Mouse (Mus musculus) cerebellum, adult 11 months (tissue): Measurements from ENCODE around the gene Ndrg3.

Experiments
- DNase-seq: peaks from one replicate; pipeline ENCODE4 v3.0.0; 2022

Gene Ndrg3

DNA sequence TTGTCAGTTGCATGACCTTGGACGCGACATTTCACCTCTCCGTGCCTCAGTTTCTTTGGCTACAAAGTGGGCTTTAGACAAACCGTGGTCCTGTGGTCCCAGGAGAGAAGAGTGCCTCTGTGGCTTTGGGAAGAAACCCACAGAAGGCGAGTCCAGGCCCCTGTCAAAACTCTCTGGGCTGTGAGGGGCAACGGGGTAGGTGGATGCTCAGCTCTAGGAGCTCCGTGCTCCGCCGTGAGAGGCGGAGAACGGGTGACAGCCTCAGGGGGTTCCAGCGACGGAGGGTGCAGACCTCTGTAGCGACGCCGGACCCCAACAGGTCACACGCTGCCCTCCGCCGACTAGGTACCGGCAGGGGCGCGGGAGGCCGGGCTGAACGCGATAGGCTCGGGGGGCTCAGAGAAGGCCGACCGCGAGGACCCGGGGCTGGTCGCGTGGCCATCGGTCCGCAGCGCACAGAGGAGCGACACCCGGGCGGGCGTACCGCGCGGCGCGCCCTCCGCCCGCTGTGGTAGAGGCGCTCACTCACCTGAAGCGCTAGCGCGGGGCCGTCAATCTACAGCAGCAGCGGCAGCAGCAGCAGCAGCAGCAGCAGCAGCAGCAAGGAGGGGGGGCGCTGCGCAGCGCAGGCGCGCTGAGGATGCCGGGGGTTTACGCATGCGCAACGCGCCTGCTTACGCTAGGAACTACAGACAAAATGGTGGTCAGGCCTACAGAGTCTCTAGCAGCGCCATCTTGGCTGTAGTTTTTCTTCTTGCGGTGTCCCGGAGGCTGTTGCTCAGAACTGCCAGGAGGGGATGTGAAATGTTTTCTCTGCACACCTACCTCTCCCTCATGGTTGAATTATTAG is at the start of gene Ndrg3:
Gene Ndrg3, minus strand, starts transcription at position 587 of the 850 bp plus-strand sequence.
- peak; percentile 96 for DNase-seq

DNA sequence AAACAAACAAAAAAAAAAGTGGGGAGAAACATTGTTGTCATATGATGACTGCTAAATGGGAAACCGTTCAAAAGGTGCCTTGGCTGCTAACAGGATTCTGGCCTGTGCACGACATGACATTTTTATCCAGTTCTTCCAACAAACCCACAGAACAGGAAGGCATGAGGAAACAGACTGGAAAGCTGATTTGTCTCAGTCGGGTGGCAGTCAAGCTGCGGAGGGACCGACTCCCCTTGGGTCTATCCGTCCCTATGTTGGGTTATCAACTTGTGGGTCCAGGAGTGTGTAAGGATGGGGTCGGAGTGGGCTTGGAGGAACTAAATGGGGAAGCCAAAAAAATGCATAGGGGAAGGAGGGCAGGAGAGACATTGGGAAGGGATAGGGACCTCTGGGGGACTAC is 49.6 kb upstream of the Ndrg3 start:
- DNase-seq: no peak

DNA sequence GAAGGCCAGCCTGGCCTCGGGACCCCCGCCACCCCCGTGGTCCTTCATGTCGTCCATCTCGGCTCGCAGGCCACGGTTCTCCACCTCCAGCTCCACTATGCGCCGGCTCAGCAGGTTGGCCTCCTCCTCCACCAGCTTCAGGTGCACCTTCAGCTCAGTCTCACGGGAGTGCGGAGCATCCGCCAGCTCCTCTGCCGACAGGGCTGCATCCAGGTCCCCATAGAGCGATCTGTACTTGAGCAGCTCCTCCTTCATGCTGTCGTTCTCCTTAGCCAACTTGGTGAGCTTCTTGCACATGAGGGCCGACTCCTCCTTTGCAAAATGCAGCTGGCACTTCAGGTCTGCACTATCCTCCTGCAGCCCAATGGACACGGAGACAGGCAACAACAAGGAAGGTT is 48.8 kb upstream of the Ndrg3 start:
- no peak for DNase-seq

DNA sequence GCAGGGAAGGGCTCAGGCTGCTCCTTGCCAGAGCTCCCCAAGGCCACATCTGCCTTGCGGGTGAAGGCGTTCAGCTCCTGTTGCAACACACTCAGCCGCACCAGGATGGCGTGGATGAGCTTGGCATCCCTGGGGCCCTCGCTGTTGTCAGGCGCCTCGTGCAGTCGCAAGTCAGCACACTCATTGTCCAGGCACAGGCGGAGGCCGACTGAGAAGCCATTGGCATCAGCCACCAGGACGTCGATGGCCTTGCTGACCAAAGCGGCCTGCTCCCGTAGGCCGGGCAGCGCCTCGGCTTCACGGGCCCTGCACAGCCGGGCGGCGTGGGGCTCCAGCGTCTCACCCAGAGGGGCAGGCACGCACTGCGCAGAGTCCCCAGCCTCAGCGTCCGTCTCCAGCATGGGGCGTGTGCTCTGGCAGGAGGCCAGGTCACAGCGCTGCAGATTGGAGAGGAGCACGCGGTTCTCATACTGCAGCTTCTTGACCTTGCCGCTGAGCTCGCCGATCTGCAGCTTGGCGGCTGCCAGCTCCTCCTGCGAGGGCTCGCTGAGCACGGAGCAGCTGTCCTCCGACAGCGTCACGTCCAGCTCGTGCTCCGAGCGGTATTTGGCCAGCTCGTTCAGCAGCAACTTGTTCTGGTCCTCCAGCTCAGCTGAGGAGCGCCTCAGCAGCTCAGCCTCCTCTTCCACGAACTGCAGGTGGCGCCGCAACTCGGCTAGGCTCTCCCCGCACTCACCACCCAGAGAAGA is 48.2 kb upstream of the Ndrg3 start:
- no peak for DNase-seq

DNA sequence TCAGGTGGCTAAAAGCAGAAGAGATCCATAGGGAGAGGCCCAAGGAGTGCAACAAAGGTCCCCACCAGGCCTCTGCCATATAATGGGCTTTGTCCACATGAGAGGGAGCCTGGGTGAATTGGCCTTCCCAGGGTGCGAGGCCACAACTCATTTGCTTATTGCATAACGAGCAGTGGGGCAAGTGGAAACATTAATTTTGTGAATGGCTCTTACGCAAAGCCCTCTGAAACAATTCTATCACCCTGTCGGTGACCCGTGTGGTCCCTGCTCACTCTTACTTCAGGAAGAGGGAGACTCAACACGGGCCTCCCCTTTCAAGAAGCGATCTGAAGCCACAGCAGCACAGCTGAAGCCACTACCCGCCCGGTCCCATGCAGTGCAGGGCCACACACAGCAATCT is 45.4 kb upstream of the Ndrg3 start:
- no peak for DNase-seq

DNA sequence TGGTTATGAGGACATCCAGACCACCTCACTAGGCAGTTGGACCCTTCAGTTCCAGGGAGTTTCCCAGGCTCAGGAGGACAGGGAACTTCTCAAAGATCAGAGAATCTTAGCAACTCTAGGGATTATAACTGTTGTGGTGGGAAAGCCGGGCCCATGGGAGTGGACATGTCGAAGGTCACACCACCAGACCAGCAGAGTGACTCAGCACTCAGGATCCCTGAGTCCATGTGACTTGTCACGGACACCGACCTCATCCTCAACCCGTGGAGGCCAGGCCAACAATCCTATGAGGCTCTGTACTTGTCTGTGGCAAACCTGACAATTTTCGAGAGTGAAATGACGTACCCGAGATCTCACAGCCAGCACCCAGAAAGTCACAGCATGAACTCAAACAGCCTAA is 44.5 kb upstream of the Ndrg3 start:
- no peak for DNase-seq

DNA sequence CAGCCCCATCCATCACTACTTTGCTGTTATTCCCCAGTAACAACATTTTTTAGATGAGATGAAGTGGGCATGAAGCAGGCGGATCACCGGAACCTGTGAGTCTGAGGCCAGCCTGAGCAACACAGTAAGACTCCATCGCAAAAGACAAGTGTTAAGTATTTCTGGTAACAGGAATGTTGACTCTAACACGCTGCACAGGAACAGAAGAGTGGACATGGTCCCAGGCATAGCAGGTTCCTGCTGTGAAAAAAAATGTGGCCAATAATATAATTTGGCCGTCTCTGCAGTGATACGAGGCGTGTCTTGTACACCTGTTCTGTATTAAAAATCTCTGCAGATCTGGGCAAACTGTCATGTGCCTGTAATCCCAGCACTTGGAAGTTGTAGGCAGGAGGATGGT is 43.5 kb upstream of the Ndrg3 start:
- peak; percentile 75 for DNase-seq

DNA sequence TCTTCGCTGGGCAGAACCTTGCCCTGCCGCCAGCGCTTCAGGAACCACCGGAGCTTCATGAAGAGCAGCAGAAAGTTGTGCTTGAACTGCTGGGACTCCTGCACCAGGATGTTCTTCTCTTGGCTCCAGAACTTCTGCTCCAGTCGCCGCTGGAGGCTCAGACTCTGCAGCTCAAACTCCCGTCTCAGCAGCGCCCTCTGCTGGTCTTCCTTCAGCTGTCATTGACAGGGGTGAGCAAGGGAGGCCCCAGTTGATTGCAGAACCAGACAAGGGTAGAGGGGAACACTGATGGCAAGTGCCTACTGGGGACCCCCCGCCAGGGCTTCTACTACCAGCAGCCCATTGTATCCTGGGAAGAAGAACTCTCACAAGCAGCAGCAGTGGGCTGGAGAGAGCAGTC is 38.9 kb upstream of the Ndrg3 start:
- peak; percentile 83 for DNase-seq

DNA sequence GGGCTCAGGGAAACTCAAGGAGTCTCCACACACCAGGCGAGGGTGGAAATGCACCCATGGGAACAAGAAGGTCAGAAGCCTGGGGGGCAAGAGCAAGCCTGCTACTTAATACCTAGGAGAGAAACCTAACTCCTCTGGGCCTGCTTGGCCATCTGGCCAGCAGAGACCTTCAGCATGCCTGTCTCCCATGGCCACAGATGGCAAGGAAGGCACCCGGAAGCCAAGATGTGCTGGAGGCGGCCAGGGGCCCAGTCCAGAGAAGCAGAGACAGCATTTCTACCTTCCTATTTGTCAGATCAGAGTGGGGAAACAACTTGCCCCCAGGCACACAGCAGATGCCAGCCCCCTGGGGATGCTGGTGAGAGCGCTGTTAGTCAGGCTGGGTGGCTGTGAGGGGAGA is 36.4 kb upstream of the Ndrg3 start:
- DNase-seq: no peak

DNA sequence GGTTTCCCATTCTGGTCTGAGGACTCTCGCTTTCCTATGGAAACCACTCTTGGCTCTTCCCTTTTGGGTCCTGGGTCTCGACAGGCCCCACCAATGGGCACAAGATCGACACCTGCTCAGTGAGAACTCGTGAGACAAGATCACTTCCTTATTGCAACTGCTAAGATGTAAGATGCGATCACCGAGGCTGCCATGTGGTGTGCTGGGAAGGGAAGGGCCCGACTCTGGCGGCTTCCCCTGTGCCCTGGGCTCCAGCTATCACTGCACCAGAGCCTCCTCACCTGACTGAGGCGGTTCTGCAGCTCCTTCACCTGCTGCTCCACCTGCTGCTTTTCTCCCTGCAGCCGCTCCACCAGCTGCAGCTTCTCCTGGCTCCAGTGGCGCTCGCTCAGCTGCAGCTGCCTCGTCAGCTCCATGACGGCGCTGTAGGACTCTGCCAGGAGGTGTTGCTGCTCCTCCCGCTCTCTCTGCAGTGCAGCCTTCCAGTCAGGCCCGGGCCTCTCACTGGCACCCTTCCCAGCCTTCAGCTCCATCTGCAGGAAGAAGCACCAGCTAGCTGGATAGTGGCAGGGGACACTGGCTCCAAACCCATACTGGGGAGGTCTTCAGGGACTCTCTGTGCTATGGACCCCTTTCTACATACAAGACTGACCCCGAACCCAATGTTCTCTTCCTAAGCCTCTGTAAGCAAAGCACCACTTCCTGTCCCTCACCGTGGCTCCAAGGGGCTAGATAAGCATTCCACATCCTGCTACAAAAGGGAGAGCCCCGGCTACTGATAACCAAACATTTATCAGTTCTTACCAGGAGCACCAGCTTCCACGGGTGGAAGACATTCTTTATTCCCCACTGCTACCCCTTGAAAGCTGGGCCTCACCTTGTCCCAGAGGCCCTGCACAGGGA is 35.5 kb upstream of the Ndrg3 start:
- DNase-seq: peak; percentile 83

DNA sequence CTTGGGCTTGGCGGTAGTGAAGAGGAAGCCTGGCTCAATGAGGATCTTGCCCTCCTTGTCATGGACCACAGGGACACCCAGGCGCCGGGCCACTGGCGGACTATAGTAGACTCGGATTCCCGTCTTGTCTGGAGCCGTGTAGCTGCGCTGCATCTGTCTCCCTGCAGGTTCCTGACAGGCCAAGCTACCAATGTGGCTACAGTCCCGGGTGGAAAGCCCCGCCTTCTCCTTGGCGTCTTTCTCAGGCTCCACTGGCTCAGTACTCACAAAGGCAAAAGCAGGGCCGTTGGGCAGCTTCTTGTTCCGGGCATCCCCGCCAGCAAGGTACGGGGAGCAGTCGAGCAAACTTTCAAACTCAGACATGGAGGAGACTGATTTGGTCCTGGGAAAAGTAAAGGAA is 29.3 kb upstream of the Ndrg3 start:
- DNase-seq: no peak

DNA sequence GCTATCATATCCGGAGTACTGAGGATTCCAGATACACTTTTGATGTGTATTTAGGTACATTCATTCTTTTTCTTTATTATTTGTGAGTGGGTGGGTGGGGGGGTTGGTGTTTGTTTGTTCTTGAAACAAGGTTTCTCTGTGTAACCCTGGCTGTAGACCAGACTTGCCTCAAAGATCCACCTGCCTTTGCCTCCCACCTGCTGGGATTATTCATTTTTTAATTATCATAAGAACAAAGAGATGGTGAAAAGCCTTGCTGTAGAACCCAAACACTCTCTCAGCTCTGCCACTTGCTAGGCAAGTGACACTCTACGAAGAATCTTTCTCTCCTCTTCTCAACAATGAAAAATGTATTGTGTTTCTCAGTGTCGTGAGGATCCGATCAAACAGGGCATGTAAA is 27.4 kb upstream of the Ndrg3 start:
- DNase-seq: no peak

DNA sequence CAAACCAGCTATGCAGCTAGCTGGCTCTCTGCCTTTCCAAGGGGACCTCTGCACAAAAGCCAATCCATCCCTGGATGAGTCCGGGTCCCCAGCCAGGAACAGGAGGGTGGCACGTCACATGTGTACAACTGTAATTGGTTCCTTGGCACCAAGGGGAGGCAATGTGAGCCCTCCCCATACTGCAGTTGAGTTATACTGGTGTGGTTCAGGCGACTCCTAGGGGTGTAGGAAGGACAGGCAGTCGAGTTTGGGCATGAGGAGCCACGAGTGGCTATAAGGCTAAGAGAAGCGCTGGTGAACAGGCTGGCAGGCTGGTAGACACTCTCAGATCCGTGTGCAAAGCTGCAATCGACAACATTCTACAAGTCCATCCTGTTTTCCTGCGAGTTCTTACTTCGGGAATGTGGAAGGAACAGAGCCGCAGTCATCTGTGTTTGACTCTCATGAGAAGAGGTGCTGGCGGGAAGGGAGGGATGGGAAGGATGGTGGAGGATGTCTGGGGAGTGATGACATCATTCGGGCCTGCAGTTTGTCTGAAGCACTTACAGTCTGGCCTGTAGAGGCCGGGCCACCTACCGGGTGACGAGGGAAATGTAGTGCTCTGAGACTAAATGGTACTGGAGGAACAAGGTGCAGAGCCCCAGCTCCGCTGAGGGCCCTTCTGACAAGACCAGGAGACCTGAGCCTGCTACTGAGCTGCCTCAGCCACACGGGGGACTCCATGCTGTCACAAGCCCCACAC is 24.8 kb upstream of the Ndrg3 start:
- no peak for DNase-seq

DNA sequence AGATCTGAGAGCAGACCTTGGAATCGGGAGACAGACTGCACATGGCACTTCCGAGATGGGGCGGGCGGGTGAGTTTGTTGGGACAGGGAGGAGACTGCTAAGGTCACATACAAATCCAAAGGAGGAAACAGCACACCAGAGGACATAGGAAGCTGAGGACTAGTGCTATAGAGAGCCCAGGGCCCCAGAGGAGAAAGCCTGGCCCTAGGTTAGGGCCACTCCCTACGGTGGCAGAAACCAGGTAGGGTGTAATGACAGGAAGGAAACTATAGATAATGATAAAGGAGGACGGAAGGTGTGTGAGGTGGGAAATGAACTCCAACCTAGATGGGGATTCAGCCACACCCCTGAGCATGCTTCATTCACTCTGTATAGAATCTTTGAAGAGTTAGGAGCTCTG is 20.5 kb upstream of the Ndrg3 start:
- no peak for DNase-seq

DNA sequence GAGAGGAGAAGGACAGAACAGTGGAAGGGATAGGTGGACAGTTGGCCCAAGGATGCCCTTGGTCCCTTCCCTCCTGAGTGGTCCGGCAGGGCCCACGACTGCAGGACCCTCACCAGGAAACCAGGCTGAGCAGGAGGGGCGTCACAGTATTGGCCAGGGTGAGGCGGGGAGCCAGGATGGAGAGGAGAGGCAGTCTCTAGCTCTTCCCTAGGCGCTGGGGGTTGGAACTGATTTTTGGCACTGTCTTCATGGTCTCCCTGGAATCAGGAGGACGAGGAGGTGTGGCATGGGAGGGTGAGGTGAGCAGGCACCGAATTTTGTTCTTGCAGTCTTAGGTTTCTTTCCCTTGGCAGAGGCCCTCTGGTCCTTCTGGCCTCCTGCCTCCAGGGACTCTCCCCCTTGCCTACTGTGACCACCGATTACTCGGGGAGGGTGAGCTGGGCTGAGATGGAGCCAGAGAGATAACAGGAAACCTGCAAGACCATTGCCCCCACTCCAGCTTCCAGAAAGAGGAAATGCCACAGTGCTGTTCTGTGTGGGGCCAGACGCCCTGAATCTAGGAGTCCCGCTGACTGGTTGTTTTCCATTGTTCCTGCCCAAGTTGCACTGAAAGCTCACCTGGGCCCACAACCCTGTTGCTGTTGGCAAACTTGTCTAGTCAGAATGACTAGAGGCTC is 18.9 kb upstream of the Ndrg3 start:
- no peak for DNase-seq

DNA sequence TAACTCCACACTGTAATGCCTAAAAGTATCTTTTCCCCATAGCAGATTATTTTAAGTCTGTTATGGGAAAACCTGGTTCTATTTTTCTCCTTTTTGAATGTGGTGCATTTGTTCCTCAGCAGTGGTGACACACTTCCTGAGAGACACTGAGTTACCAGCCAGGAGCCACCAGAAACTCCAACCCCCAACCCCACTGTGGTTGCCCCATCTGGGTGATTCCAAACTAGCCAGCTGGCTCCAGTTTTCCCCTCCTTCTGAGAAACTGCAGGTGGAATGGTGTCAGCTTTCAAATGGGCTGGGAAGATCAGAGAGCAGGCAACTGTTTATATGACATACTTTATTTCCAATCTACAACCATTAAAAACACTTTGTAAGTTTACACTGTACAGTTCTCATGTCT is 18.3 kb upstream of the Ndrg3 start:
- no peak for DNase-seq

DNA sequence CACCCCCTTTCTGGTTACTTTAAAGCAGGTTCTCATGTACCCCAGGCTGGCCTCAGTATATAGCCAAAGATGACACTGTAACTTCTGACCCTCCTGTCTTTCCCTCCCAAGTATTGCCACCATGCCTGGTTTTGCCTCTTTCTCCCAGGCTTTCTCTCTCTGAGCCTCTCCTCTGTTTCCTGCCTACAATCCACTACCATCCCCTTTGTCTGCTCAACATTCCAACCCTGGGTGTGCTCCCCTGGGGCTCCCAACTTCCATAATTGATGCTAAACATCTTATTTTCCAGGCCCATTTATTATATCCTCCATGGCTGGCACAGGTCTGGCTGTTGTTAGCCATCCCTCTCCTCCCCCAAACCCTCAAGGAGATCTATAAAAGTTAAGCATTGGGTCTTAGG is 16.7 kb upstream of the Ndrg3 start:
- DNase-seq: no peak

DNA sequence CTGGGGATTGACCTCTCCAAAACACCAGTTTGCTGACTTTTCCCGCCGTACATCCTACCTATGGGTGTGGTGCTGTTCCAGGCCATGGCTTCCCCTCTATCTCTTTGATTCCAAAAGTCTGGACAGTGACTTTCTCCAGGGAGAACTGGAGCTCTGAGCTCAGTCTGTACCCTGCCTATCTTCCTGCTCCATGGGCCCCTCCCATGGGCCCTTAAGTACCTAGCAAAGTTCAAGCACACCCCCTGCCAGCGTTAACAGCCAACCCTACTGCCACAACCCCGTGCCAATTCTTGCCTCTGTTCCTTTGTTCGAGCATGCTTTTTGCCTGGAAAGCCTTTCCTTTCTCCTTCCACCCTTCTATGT is 15.4 kb upstream of the Ndrg3 start:
- no peak for DNase-seq

DNA sequence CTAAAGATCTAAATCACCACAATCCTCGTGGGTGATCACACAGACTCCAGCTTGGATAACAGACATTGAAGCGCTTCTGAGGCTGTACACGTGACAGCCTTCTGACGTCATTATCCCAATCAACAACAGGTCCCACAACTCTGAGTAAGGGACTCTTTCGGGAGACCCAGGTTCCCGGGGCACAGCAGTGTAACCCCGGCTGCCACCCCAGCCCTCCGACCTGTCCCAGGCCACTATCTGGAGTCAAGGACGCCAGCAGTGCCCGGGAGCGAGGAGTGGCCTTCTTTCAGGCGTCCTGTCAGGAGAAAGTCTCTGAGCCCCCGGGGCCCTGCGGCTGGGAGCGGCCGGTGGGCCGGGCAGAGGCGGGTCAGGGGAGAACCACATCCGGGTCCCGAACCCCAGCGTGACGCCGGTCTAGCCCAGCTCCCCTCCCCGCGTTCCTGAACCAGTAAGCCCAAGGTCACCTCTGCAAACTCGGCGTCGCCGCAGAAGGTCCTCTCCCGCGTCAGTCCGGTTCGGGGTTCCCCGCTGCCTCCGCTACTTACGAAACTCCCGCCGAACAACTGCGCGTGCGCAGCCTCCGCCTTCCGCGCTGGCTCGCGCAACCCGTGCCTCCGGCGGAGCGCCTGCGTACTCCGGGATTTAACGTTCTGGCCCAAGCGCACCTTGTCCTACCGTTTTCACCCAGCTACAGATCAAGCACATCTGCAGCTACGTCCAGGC is 14.8 kb upstream of the Ndrg3 start, which contains the start of gene Dsn1:
Gene Dsn1, minus strand, starts transcription at position 644 of the 723 bp plus-strand sequence.
- DNase-seq: peak; percentile 87

DNA sequence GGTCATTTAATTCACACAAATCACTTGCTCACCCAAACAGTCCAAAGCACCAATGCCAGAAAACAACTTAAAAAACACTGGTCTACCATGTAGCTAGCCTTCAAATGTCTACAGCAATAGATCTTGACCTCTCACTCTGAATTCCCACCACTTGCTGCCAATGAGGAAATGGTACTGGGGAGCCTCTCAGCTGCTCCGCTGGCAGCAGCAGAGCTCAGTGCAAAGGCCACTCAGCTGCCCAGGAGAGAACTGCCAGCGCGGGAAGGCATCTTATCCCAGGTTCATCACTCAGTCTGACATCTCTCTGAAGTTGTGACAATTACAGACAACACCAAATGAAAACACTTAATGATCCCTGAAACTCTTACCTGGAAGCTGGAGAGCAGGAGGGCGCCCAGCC is 10.5 kb upstream of the Ndrg3 start:
- no peak for DNase-seq

DNA sequence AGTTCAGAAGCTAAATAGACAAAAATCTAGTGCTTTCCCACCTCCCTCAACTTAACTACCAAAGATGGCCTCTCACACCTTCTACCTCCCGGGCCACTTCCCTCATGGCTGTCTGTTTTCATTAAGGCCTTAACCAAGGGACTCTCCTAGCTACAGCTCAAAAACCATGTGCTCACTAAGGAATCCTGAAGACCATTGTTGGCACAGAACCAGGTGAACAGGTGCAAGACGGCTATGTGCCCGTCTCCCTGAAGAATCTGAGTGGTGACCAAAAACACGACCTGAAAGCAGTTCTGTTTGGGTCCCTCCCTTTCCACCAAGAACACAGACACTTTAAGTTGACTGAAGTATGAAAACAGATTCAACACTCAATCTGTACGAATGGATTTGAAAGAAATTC is 6.4 kb upstream of the Ndrg3 start:
- no peak for DNase-seq
